Mouse (Mus musculus): ENCODE measurements around the gene Tmem135.

GRCm38 (mm10) chr7:89235974-89236507 is 168.0 kb downstream of the Tmem135 start:
- TF ChIP-seq POLR2A (IDR thresholded peaks at IDR 0.05; ENCODE audit: borderline replicate concordance, control insufficient read depth, low read depth, low read length) (no peak), CTCF (IDR thresholded peaks at IDR 0.05; ENCODE audit: control insufficient read depth, insufficient read depth, low read length) (no peak)

Measured in bone marrow, adult 2 months (tissue).